Mouse (Mus musculus) hindbrain, embryonic 14.5 days (tissue): Measurements from ENCODE around the gene Apoa5. TPM values are rescaled to one million over a fixed set of nuclear protein-coding genes. Genes with fewer than 3 reads are reported as not detected.

Source experiments
- ATAC-seq: fragments of 200-750 bp; cut with Nextera tagmentation; 2 replicates; pipeline ENCODE4 v1.8.0; 2017; ENCODE audit warnings: moderate number of reproducible peaks, mild to moderate bottlenecking, moderate TSS enrichment, moderate library complexity; ENCODE audit not compliant: low FRiP score
- DNase-seq: peaks from one replicate; pipeline ENCODE4 v3.0.0-alpha.2; 2015; ENCODE audit warnings: low spot score
- H3K27ac ChIP-seq: fragments of 300-500 bp; sonication (generic); 2 replicates; pipeline ENCODE4 v1.5.1; 2014; ENCODE audit warnings: mild to moderate bottlenecking, moderate library complexity
- H3K27me3 ChIP-seq: fragments of 300-500 bp; sonication (generic); 2 replicates; pipeline ENCODE4 v1.6.1; 2014; ENCODE audit warnings: mild to moderate bottlenecking, low read length, mixed read lengths; ENCODE audit not compliant: control insufficient read depth, insufficient read depth
- H3K36me3 ChIP-seq: fragments of 300-500 bp; sonication (generic); replicated peaks from 2 replicates; pipeline ENCODE4 v1.6.1; 2014; ENCODE audit not compliant: control insufficient read depth, insufficient read depth
- H3K4me1 ChIP-seq: fragments of 300-500 bp; sonication (generic); replicated peaks from 2 replicates; pipeline ENCODE4 v1.6.1; 2014; ENCODE audit warnings: antibody characterized with exemption, low read length, mixed read lengths; ENCODE audit not compliant: control insufficient read depth, insufficient read depth
- H3K4me2 ChIP-seq: fragments of 300-500 bp; sonication (generic); replicated peaks from 2 replicates; pipeline ENCODE4 v1.6.1; 2014; ENCODE audit warnings: mild to moderate bottlenecking, moderate library complexity
- H3K4me3 ChIP-seq: fragments of 300-500 bp; sonication (generic); replicated peaks from 2 replicates; pipeline ENCODE4 v1.5.1; 2014; ENCODE audit warnings: mild to moderate bottlenecking, low read length
- H3K9ac ChIP-seq: fragments of 300-500 bp; sonication (generic); 2 replicates; pipeline ENCODE4 v1.6.1; 2014
- H3K9me3 ChIP-seq: fragments of 300-500 bp; sonication (generic); 2 replicates; pipeline ENCODE4 v1.6.1; 2016; ENCODE audit warnings: low read length; ENCODE audit not compliant: control insufficient read depth
- WGBS: fragments of 180-500 bp; shearing (Covaris S2); extraction: QIAGEN DNeasy Blood & Tissue Kit; methylation state at CpG from one replicate; pipeline ENCODE4 v1.1.7; 2014; 5-methylcytosine and 5-hydroxymethylcytosine counted together
- polyA plus RNA-seq: library from polyadenylated mRNA; unstranded; fragments of >200 nt; fragmentation: Nextera tagmentation; extraction: Ambion mirVana; gene quantifications from 2 replicates; pipeline ENCODE4 v1.2.1, GENCODE M21; 2014

The Apoa5 gene
- polyA plus RNA-seq, 1 experiment from 2014 or later = not detected

- Histone ChIP-seq H3K9ac (no peak overlapping the region), H3K27ac (no peak overlapping the region), H3K36me3 (no peaks in the 10 kb centered on the region), H3K4me1 (no peaks in the 10 kb centered on the region), H3K9me3 (no peaks in the 10 kb centered on the region), H3K27me3 (no peaks in the 10 kb centered on the region), H3K4me2 (no peak overlapping the region), H3K4me3 (no peak overlapping the region)
- DNase-seq (no peak), ATAC-seq (no peak)
- 88% methylated on average over 10 of the region's 10 CpGs for WGBS
These were observed 11.6 kb upstream of the Apoa5 start for GRCm38 (mm10) chr9:46256658-46257385.

DNA sequence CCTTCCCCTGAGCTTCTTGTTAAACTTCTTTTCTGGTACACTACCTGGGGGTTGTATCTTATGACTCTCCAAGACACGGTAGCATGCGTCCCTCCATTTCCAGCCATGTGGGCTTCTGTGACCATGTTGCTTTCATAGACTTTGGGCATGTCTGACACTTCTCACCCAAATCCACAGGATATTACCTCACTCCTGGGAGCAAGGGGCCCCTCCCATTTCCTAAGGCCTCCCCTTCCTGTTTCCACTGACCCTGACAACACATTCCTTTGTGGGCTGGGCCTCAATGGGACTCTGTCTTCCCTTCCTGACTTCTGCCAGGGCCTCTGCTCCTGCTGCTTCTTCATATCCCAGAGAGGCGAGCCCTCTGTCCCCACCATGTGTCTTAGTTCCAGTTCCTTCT is 10.9 kb upstream of the Apoa5 start:
- Histone ChIP-seq H3K36me3 (no peaks in the 10 kb centered on the region), H3K9ac (no peak overlapping the region), H3K27me3 (no peaks in the 10 kb centered on the region), H3K4me3 (no peak overlapping the region), H3K9me3 (no peaks in the 10 kb centered on the region), H3K4me2 (no peak overlapping the region), H3K27ac (no peak overlapping the region), H3K4me1 (no peaks in the 10 kb centered on the region)
- ATAC-seq (no peak), DNase-seq (no peak)
- 90% methylated on average over 3 of the region's 3 CpGs for WGBS

- H3K9me3 ChIP-seq = no peaks in the 10 kb centered on the region
- no peak overlapping the region for H3K9ac ChIP-seq
- H3K36me3 ChIP-seq = no peaks in the 10 kb centered on the region
- no peak overlapping the region for H3K27ac ChIP-seq
- H3K4me3 ChIP-seq = no peak overlapping the region
- ATAC-seq (no peak), DNase-seq (no peak)
- no peak overlapping the region for H3K4me2 ChIP-seq
- whole genome bisulfite sequencing = 89% methylated on average over 6 of the region's 6 CpGs
- H3K27me3 ChIP-seq = no peaks in the 10 kb centered on the region
- no peaks in the 10 kb centered on the region for H3K4me1 ChIP-seq
These were observed 9.3 kb upstream of the Apoa5 start for GRCm38 (mm10) chr9:46259111-46259510.

GRCm38 (mm10) chr9:46261131-46261530 is 7.3 kb upstream of the Apoa5 start:
- 91% methylated on average over 7 of the region's 7 CpGs for WGBS
- no peaks in the 10 kb centered on the region for H3K4me1 ChIP-seq
- DNase-seq (no peak), ATAC-seq (no peak)
- H3K4me3 ChIP-seq = no peak overlapping the region
- H3K27me3 ChIP-seq = no peaks in the 10 kb centered on the region
- no peaks in the 10 kb centered on the region for H3K9me3 ChIP-seq
- H3K27ac ChIP-seq = no peak overlapping the region
- H3K4me2 ChIP-seq = no peak overlapping the region
- no peaks in the 10 kb centered on the region for H3K36me3 ChIP-seq
- no peak overlapping the region for H3K9ac ChIP-seq

DNA sequence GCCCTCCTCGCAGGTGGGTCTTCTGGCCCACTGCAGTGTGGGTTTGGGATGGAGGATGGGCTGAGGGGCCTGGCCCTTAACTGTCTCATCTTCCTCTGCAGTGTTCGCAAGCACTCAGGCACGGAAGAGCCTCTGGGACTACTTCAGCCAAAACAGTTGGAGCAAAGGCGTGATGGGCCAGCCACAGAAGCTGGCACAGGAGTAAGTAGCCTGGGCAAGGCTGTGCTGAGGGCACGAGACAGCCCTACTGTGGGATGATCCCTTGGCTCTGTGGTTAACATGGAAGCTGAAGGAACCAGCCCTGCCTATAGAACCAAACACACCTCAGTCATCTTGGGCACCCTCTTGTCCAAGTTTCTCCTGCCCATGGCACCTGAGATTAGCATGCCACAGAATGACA is 692 bp downstream of the Apoa5 start:
- no peaks in the 10 kb centered on the region for H3K36me3 ChIP-seq
- H3K27ac ChIP-seq = no peak overlapping the region
- no peaks in the 10 kb centered on the region; the same call in 1 of the 2 replicates for H3K4me1 ChIP-seq
- H3K4me3 ChIP-seq = no peak overlapping the region
- H3K9ac ChIP-seq = no peak overlapping the region
- H3K9me3 ChIP-seq = no peaks in the 10 kb centered on the region
- ATAC-seq (no peak), DNase-seq (no peak)
- H3K4me2 ChIP-seq = no peak overlapping the region
- H3K27me3 ChIP-seq = 0 out of 2 replicates have a peak, but pooled peaks cover 5% of the 10 kb centered on the region
- WGBS = 87% methylated on average over 5 of the region's 5 CpGs

DNA sequence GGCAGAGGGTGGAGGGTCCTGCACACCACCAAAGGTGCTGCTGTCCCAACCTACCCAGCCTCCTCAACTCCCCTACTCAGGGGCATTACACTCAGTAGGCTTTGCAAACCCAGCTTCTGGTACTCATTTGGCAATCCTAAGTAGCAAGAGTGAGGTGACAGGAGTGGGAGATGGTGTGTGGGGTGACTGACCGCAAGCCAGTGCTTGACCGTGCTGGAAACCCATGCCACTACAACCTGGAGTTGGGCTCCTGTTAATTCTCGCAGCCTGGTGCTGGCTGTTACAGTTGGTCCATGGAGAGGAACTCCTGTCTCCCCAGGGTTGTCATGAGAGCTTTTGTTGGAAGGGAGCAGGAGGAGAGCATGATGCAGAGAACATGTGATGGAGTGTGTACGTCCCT is 2.3 kb downstream of the Apoa5 start:
- no peak overlapping the region for H3K9ac ChIP-seq
- no peak overlapping the region for H3K27ac ChIP-seq

DNA sequence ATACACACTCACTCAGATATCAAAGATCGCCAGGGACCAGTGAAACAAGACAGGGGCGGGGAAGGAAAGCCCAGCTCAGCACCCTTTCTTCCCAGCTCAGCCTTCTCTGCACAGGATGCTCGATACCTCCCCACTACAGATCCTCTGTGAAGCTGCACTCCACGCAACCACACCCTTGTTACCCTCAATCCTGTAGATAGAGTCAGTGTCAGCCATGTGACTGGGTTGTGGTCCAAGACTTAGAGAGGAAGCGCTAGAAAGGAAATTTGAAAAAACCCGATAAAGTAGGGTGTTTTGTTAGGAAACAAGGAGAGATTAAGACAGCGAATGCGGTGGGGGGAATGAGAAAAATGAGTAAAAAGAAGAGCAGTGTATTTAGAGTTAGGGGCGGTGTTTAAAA is 3.6 kb downstream of the Apoa5 start:
- Histone ChIP-seq H3K4me2 (peak overlapping the region; percentile 85), H3K9me3 (no peaks in the 10 kb centered on the region), H3K27ac (no peak overlapping the region), H3K4me1 (no peaks in the 10 kb centered on the region; the same call in 1 of the 2 replicates), H3K9ac (no peak overlapping the region), H3K36me3 (peaks cover 24% of the 10 kb centered on the region), H3K27me3 (0 out of 2 replicates have a peak, but pooled peaks cover 5% of the 10 kb centered on the region), H3K4me3 (no peak overlapping the region)
- WGBS = 89% methylated on average over 9 of the region's 9 CpGs
- DNase-seq (no peak), ATAC-seq (no peak)

More for the DNA sequence above, 2.3 kb downstream of the Apoa5 start:
- Histone ChIP-seq H3K4me2 (no peak overlapping the region), H3K4me1 (no peaks in the 10 kb centered on the region; the same call in 1 of the 2 replicates), H3K27me3 (0 out of 2 replicates have a peak, but pooled peaks cover 5% of the 10 kb centered on the region), H3K36me3 (peaks cover 11% of the 10 kb centered on the region), H3K9me3 (no peaks in the 10 kb centered on the region), H3K4me3 (no peak overlapping the region)
- ATAC-seq (no peak), DNase-seq (no peak)
- WGBS = 93% methylated on average over 4 of the region's 4 CpGs

DNA sequence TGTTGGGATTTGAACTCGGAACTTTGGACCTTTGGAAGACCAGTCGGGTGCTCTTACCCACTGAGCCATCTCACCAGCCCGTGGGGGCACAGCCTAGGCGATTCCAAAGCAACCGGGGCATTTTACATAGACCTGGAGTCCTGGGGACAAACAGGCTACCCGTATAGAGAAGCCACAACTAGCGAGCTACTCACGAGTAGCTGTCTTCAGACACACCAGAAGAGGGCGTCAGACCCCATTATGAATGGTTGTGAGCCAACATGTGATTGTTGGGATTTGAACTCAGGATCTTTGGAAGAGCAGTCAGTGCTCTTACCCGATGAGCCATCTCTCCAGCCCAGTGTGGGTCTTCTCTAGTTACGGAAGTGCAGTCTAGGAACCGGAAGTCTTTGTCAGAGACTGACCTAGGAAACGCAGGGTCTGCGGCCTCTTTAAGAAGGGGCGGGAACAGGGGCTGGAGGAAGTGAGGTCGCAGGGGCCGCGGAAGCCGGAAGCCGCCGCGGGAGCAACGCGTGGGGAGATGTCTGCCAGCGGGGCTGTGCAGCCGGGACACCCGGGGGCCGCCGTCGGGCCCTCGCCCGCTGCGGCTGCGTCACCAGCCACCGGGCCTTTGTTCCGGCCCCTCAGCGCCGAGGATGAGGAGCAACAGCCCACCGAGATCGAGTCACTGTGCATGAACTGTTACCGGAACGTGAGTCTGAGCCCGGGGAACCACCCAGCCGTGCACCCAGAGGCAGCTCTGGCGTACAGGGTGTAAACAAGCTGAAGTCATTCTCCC is 4.4 kb downstream of the Apoa5 start, which contains the start of gene Zpr1:
TSS of gene Zpr1 (plus strand) at position 388 of the 778 bp plus-strand sequence.
- DNase-seq (peak; percentile 85), ATAC-seq (peak; percentile 93)
- WGBS = 7% methylated on average over 45 of the region's 45 CpGs
- Histone ChIP-seq H3K9ac (peak within 1 kb of the TSS; percentile 74), H3K4me3 (peak within 1 kb of the TSS; percentile 89), H3K27ac (peak within 1 kb of the TSS; percentile 59), H3K36me3 (peaks cover 31% of the 10 kb centered on the region), H3K9me3 (no peaks in the 10 kb centered on the region), H3K27me3 (0 out of 2 replicates have a peak, but pooled peaks cover 5% of the 10 kb centered on the region), H3K4me1 (no peaks in the 10 kb centered on the region; the same call in 1 of the 2 replicates), H3K4me2 (peak within 1 kb of the TSS; percentile 85)

DNA sequence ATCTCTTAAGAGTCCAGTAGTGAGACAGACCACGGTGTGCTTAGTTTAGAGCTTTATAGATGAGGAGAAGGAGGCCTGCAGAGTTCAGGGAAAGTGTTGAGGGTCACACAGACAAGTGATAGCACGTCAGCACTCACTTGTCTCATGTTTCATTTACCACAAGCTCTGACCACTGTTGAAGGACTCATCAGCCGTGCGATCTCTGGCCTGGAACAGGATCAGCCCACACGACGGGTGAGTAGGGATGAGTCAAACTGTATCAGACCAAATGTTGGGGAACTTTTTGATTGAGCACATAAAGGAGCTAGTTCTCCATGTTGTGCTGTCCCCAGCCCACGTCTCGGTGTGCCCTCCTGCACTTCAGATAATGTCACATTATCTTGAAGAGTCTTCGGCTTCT is 6.1 kb downstream of the Apoa5 start:
- no peaks in the 10 kb centered on the region; the same call in 1 of the 2 replicates for H3K4me1 ChIP-seq

More for the DNA sequence above, 6.1 kb downstream of the Apoa5 start:
- Histone ChIP-seq H3K4me2 (no peak overlapping the region), H3K4me3 (no peak overlapping the region), H3K27ac (no peak overlapping the region), H3K9me3 (no peaks in the 10 kb centered on the region), H3K36me3 (peaks cover 46% of the 10 kb centered on the region), H3K27me3 (0 out of 2 replicates have a peak, but pooled peaks cover 5% of the 10 kb centered on the region), H3K9ac (no peak overlapping the region)
- ATAC-seq (no peak), DNase-seq (no peak)
- 96% methylated on average over 9 of the region's 9 CpGs for WGBS
